Mouse (Mus musculus) thymus, postnatal 25 days (tissue): ENCODE measurements around the gene Ssbp1.

Experiments
- DNase-seq: peaks from one replicate; pipeline ENCODE4 v3.0.0; 2022

Gene Ssbp1

DNA sequence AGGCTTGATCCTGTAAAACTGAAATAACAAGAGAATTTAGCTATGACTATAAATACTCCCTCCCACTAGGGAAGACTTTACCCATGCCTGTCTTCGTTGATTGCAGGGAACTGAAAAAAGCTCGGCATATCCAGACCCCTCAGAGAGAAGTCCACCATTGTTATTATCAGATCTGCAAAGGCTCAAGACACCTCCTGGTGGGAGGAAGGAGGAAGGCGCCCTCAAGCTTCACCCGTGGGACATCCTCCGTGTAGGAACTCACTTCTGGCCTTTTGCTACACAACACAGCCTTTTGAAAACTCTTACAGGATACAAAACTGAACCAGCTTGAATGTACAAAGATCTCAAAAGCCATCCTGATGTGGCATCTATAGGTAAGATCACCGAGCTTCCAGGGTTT lies 5.4 kb upstream of the Ssbp1 start:
- peak; percentile 8 for DNase-seq

DNA sequence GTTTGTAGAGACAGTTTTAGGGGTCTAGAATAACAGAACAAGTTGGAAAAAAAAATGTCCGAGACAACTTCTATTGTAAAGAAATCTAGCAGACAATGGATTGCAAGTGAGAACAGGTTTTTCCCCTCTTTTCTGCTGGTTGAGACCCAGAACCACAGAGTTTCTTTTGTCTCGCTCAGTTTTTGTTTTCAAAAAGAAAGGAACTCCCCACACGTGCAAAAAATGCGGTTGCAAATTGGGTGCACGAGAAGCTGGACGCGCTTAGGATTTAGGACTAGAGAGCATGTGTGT lies 513 bp downstream of the Ssbp1 start:
- DNase-seq = no peak

DNA sequence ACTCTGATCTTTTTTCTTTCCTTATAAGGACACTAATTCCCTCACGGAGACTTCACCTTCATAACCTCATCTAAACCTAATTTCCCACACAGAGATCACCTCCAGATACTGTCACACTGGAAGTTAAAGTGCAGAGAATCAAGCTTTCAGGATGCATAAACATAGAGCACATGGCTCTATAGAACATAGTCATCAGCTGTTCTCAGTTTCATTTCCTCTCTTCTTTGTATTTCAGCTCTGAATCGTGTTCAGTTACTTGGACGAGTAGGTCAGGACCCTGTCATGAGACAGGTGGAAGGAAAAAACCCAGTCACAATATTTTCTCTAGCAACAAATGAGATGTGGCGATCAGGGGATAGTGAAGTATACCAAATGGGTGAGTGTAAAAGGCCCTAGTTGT lies 5.0 kb downstream of the Ssbp1 start:
- no peak for DNase-seq

DNA sequence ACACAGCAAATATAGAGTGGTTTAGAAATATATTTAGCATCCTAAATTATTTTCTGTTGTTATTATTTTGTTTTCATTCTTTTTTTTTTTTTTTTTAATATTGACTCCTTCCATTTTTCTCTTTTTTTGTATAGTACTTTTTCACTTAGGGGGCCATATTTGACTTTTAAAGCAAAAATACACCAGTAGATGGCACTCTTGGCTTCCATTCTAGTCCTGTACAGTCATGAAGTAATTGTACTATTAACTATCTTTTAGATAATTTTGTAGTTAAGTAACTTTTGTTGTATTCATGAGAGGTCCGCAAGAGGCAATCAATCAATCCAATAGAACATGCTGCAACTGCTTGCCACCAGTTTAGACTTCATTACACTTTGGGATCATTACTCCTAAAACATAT lies 8.6 kb downstream of the Ssbp1 start:
- DNase-seq = no peak

DNA sequence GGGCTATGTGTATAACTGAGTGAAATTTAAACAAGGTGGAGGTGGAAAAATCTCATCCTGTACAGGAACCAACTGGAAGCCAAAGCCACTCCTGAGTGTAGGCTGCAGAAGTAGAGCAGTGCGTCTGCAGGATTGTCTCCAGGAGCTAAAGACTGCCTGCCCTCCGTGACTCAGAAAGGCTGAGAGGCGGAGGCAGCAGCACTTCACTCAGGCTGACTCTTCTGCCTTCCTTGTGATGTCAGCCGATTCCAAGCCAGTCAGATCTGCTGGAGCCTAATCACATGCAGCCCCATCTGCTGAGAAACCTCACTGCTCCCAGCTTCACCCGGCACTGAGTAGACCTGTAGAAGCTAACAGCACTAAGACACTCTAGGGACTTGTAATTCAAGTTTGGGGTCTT lies 11.2 kb downstream of the Ssbp1 start:
- DNase-seq = no peak

DNA sequence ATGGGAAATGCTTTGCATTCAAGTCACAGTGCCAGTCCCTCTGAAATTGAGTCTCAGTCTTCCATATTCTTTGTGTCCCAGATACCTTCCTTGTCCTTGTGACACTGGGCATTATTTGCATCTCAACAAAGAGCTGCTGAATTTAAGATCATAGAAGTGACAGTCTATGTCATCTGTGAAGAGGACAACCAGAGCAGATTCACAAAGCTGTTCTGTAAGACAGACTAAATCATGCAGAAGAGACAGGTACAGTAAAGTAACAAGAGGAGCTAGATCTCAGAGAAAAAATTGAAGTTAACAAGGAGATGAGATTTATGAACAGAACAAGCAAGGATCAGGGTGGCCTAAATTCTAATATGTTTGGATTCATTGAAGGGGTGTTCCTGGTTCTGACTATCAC lies 19.8 kb downstream of the Ssbp1 start, which contains the start of gene Tas2r137:
Gene Tas2r137, plus strand, starts transcription at position 301 of the 400 bp plus-strand sequence.
- DNase-seq = no peak

DNA sequence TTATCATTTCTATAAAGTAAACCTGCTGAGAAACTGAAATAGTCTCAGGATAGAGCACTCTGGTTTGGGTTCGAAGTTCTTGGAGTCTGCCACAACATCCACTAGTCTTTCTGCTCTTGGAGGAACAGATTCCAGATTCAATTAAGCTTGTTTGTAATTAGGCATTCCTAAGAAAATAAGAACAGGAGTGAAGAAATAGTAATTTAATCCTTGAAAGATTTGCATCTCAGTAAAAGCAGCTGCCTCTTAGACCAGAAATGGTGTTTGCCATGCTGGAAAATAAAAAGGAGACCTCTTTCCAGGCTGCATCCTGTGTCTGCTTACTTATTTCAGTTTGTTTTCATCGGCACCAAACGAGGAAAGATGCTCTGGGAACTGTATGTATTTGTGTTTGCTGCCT lies 22.1 kb downstream of the Ssbp1 start, which contains the start of gene Tas2r108:
Gene Tas2r108, plus strand, starts transcription at position 301 of the 400 bp plus-strand sequence.
- no peak for DNase-seq

DNA sequence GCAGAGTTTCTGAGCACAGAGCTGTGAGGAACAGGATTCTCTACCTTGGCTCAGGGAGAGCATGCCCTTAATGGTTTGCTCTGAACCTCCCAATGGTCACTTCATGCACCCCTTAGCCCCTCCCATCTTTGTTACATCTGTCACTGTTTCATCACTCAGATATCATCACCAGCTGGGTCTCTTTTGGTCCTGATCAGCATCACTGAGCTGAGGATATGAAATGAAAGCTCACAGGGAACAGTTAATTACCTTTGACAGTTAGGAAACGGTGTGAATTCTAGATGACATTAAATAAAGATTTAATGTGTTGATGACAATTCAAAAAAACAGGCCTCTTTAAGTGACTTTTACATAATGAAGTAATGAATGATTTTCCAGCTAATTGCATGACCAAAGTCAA lies 48.3 kb downstream of the Ssbp1 start, which contains the start of gene Prss37:
Gene Prss37, minus strand, starts transcription at position 101 of the 400 bp plus-strand sequence.
- DNase-seq = no peak
